Mouse (Mus musculus): ENCODE data around the gene Treml1. TPM values are rescaled to one million over a fixed set of nuclear protein-coding genes. Genes with fewer than 3 reads are reported as not detected.

The Treml1 gene
- polyA plus RNA-seq, 1 experiment from 2014 or later: 0.45 TPM

DNA sequence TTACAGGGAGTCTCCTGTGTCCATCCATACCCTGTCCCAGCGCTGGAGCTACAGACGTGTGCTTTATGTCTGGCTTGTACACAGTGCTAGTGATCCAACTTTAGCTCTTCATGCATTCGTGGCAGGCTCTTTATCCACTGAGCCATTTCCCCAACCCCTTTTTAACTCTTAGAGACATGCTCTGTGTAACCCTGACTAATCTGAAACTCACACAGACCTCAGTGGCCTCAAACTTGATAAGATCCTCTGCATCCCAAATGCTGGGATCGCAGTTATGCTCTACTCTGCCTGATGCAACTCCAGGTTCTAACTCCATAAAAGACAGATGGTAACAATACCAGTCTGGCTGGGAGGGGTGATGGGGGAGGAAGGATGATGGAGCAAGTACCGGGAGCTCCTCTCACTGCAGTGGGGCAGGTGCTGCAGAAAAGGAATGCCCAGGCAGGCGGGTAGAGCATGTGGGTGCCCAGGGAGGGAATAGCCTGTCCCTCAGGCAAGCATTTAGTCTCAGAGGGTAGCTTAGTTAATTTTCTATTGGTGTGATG lies 3.8 kb downstream of the Treml1 start:
- ATAC-seq (ENCODE audit: insufficient number of reproducible peaks, insufficient read depth, low FRiP score, low read depth): no peak
- H3K27me3 ChIP-seq (ENCODE audit: control insufficient read depth, insufficient read depth, low read length): no peaks in the 10 kb centered on the region
- no peaks in the 10 kb centered on the region for H3K36me3 ChIP-seq (ENCODE audit: control insufficient read depth, insufficient read depth, low read length)
- no peaks in the 10 kb centered on the region for H3K9me3 ChIP-seq (ENCODE audit: control insufficient read depth, low read depth, low read length)
- H3K9ac ChIP-seq (replicated peaks; ENCODE audit: low read depth, low read length): no peak overlapping the region
- H3K4me3 ChIP-seq (ENCODE audit: low read depth, low read length): no peak overlapping the region
- WGBS: 74% methylated on average over 6 of the region's 6 CpGs
- H3K4me2 ChIP-seq (replicated peaks; ENCODE audit: low read depth, low read length): no peak overlapping the region
- H3K27ac ChIP-seq (ENCODE audit: low read length): no peak overlapping the region
- no peaks in the 10 kb centered on the region for H3K4me1 ChIP-seq (ENCODE audit: control insufficient read depth, insufficient read depth, low read length)

DNA sequence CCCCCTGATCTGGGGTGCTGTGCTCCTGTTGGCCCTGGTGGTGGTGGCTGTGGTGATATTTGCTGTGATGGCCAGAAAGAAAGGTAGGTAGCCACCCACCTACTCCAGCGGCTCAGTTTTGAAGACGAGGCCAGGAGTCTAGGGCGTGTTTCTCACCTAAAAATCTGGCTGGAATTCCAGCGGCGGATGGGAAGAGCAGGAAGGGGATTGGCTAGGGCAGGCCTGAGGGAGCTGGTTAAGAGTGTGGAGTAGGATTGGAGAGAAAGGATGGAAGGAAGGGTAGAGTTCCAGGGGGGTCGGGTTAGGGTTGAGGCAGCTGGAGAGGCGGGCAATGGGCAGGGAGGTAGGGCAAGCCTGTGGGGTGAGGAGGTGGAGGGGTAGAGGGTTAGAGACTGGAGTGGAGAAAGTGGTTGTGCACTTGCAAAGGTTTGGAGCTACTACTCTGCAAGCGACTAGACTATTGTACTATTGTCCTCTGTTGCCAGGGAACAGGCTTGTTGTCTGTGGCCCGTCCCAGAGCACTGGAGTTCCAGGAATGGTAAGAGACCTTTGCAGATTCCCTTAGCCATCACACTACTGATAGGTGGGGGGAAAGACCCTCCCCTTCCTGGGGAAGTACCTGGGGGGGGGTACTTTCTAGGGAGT lies 5.9 kb downstream of the Treml1 start:
- Histone ChIP-seq H3K27ac (ENCODE audit: low read length) (no peak overlapping the region), H3K4me1 (ENCODE audit: control insufficient read depth, insufficient read depth, low read length) (no peaks in the 10 kb centered on the region), H3K36me3 (ENCODE audit: control insufficient read depth, insufficient read depth, low read length) (no peaks in the 10 kb centered on the region), H3K9ac (replicated peaks; ENCODE audit: low read depth, low read length) (no peak overlapping the region), H3K4me3 (ENCODE audit: low read depth, low read length) (no peak overlapping the region), H3K9me3 (ENCODE audit: control insufficient read depth, low read depth, low read length) (no peaks in the 10 kb centered on the region), H3K4me2 (replicated peaks; ENCODE audit: low read depth, low read length) (no peak overlapping the region), H3K27me3 (ENCODE audit: control insufficient read depth, insufficient read depth, low read length) (no peaks in the 10 kb centered on the region)
- ATAC-seq (ENCODE audit: insufficient number of reproducible peaks, insufficient read depth, low FRiP score, low read depth): no peak
- 76% methylated on average over 9 of the region's 9 CpGs for WGBS

DNA sequence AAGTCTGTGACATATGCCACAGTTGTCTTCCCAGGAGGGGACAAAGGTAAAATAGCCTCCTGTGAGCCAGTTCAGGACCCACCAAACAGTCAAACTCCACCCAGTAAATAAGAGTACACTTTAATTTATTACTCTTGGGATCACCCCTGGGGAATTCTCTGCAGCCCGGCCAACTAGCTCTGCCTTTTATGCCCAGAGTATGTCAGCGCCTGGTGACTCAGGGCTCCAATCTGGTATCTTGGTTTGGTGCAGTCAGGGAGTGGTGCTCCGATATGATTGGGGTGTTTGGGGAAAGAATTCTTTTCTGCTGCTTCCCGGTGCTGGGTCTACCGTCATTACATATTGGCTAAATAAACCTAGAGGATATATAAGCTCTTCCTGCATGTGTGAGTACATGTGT lies 7.1 kb downstream of the Treml1 start:
- no peak overlapping the region for H3K9ac ChIP-seq (replicated peaks; ENCODE audit: low read depth, low read length)
- no peak overlapping the region for H3K4me3 ChIP-seq (ENCODE audit: low read depth, low read length)
- H3K27me3 ChIP-seq (ENCODE audit: control insufficient read depth, insufficient read depth, low read length): no peaks in the 10 kb centered on the region
- ATAC-seq (ENCODE audit: insufficient number of reproducible peaks, insufficient read depth, low FRiP score, low read depth): no peak
- H3K4me1 ChIP-seq (ENCODE audit: control insufficient read depth, insufficient read depth, low read length): no peaks in the 10 kb centered on the region
- no peaks in the 10 kb centered on the region for H3K9me3 ChIP-seq (ENCODE audit: control insufficient read depth, low read depth, low read length)
- 87% methylated on average over 5 of the region's 5 CpGs for WGBS
- no peak overlapping the region for H3K27ac ChIP-seq (ENCODE audit: low read length)
- H3K36me3 ChIP-seq (ENCODE audit: control insufficient read depth, insufficient read depth, low read length): no peaks in the 10 kb centered on the region
- H3K4me2 ChIP-seq (replicated peaks; ENCODE audit: low read depth, low read length): no peak overlapping the region

DNA sequence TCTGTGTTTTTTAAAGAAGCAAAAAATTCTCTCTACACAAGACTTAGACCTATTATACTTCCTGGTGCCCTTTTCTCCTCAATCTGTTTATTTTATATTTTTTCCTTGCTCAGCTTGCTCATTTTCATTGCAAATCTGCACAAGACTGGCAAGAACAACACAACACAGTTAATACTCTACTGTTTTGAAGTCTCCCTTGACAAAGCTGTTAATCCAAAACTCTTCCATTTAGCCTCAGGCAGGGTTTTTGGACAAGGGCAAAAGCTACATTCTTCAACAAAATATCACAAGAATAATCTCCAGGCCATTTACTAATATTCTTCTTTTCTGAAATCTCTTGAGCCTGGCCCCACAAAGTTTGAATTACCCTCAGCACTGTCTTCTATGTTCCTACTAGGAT lies 11.9 kb downstream of the Treml1 start:
- no peak overlapping the region for H3K27ac ChIP-seq (ENCODE audit: low read length)
- no peak overlapping the region for H3K4me3 ChIP-seq (ENCODE audit: low read depth, low read length)

DNA sequence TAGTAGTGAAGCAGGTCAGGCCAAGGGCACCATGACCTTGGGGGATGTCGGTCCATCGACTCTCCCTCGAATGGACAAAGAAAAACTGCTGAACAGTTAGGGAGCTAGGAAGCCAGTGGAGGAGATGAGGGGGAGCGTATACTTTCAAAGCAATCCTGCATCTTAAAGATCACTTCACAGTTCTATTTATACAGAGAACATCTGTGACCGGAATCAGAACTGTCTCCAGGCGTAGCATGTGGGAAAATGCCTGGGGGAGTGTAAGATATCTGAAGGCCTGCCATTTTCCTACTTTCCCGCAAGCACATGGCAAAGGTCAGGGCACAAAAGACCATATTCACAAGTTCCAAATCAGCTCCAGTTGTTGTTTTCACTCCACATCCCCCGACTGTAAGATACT lies 13.3 kb downstream of the Treml1 start:
- Histone ChIP-seq H3K4me3 (ENCODE audit: low read depth, low read length) (no peak overlapping the region), H3K9ac (replicated peaks; ENCODE audit: low read depth, low read length) (no peak overlapping the region), H3K36me3 (ENCODE audit: control insufficient read depth, insufficient read depth, low read length) (no peaks in the 10 kb centered on the region), H3K27ac (ENCODE audit: low read length) (no peak overlapping the region), H3K4me1 (ENCODE audit: control insufficient read depth, insufficient read depth, low read length) (no peaks in the 10 kb centered on the region), H3K27me3 (ENCODE audit: control insufficient read depth, insufficient read depth, low read length) (no peaks in the 10 kb centered on the region), H3K4me2 (replicated peaks; ENCODE audit: low read depth, low read length) (no peak overlapping the region), H3K9me3 (ENCODE audit: control insufficient read depth, low read depth, low read length) (no peaks in the 10 kb centered on the region)
- 70% methylated on average over 8 of the region's 8 CpGs for WGBS
- no peak for ATAC-seq (ENCODE audit: insufficient number of reproducible peaks, insufficient read depth, low FRiP score, low read depth)

More for the DNA sequence above, 11.9 kb downstream of the Treml1 start:
- H3K27me3 ChIP-seq (ENCODE audit: control insufficient read depth, insufficient read depth, low read length): no peaks in the 10 kb centered on the region
- no peaks in the 10 kb centered on the region for H3K4me1 ChIP-seq (ENCODE audit: control insufficient read depth, insufficient read depth, low read length)
- H3K9me3 ChIP-seq (ENCODE audit: control insufficient read depth, low read depth, low read length): no peaks in the 10 kb centered on the region
- no peak overlapping the region for H3K9ac ChIP-seq (replicated peaks; ENCODE audit: low read depth, low read length)
- no peak for ATAC-seq (ENCODE audit: insufficient number of reproducible peaks, insufficient read depth, low FRiP score, low read depth)
- H3K4me2 ChIP-seq (replicated peaks; ENCODE audit: low read depth, low read length): no peak overlapping the region
- no peaks in the 10 kb centered on the region for H3K36me3 ChIP-seq (ENCODE audit: control insufficient read depth, insufficient read depth, low read length)

DNA sequence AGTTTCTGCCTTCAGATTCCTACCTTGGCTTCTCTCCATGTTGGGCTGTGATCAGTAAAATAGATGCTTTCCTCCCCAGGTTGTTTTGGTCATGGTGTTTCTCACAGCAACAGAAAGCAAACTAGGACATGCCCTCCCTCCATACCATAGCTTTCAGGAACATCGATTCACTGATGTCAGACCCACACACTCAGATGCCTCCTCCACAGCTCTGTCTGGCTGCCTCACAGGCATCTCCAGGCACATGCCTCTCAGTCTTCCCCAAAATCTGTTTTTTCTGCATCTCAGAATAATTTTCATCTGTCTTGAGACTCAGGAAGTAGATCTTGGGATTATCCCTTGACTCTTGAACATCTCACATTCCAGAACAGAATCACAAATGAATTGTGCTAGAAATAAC lies 16.4 kb downstream of the Treml1 start:
- ATAC-seq (ENCODE audit: insufficient number of reproducible peaks, insufficient read depth, low FRiP score, low read depth): no peak
- Histone ChIP-seq H3K36me3 (ENCODE audit: control insufficient read depth, insufficient read depth, low read length) (no peaks in the 10 kb centered on the region), H3K9ac (replicated peaks; ENCODE audit: low read depth, low read length) (no peak overlapping the region), H3K27ac (ENCODE audit: low read length) (no peak overlapping the region), H3K27me3 (ENCODE audit: control insufficient read depth, insufficient read depth, low read length) (no peaks in the 10 kb centered on the region), H3K4me3 (ENCODE audit: low read depth, low read length) (no peak overlapping the region), H3K4me1 (ENCODE audit: control insufficient read depth, insufficient read depth, low read length) (no peaks in the 10 kb centered on the region), H3K4me2 (replicated peaks; ENCODE audit: low read depth, low read length) (no peak overlapping the region), H3K9me3 (ENCODE audit: control insufficient read depth, low read depth, low read length) (no peaks in the 10 kb centered on the region)
- 90% methylated on average over 1 of the region's 1 CpGs for WGBS

DNA sequence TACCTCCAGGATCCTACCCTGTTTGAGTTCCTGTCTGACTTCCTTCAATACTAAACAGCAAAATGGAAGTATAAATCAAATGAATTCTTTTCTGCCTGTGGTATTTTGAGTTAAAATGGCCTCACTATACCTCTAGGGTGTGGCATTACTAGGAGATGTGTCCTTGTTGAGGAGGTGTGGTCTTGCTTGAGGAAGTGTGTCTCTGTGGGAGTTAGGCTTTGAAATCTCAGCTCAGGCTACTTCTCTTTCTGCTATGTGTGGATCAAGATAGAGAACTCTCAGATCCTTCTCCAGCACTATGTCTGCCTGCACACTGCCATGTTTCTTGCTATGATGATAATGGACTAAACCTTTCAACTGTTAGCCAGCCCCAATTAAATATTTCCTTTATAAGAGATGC lies 19.3 kb downstream of the Treml1 start:
- ATAC-seq (ENCODE audit: insufficient number of reproducible peaks, insufficient read depth, low FRiP score, low read depth): no peak
- Histone ChIP-seq H3K9ac (replicated peaks; ENCODE audit: low read depth, low read length) (no peak overlapping the region), H3K4me2 (replicated peaks; ENCODE audit: low read depth, low read length) (no peak overlapping the region), H3K4me3 (ENCODE audit: low read depth, low read length) (no peak overlapping the region), H3K27ac (ENCODE audit: low read length) (no peak overlapping the region), H3K36me3 (ENCODE audit: control insufficient read depth, insufficient read depth, low read length) (no peaks in the 10 kb centered on the region), H3K27me3 (ENCODE audit: control insufficient read depth, insufficient read depth, low read length) (no peaks in the 10 kb centered on the region), H3K4me1 (ENCODE audit: control insufficient read depth, insufficient read depth, low read length) (no peaks in the 10 kb centered on the region), H3K9me3 (ENCODE audit: control insufficient read depth, low read depth, low read length) (no peaks in the 10 kb centered on the region)

DNA sequence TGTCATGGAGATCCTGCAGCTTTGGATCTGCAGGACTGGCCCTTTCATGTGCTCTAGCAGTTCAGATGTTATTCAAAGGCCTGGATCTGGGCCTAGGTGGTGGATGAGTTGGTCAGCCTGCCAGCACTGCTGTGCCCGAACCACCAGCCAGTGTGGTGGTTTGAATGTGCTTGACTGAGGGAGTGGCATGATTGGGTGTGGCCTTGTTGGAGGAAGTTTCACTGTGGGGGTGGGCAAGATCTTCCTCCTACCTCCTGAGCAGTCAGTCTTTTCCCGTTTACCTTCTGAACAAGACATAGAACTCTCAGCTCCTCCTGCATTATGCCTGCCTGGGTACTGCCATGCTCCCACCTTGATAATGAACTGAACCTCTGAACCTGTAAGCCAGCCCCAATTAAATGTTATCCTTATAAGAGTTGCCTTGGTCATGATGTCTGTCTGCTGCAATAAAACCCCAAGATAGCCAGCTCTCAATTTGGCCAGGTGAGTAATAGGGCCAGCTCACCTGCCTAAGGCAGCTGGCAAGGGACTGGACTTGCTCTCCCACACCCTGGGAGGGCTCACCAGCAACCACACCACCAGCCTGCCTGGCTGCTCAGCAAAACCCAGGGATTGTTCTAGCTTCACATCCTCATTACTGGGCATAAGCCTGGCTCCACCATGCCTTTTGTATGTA lies 26.2 kb downstream of the Treml1 start:
- WGBS: 81% methylated on average over 2 of the region's 2 CpGs

More for the DNA sequence above, 26.2 kb downstream of the Treml1 start:
- H3K27ac ChIP-seq (ENCODE audit: low read length): no peak overlapping the region
- H3K9me3 ChIP-seq (ENCODE audit: control insufficient read depth, low read depth, low read length): no peaks in the 10 kb centered on the region
- H3K36me3 ChIP-seq (ENCODE audit: control insufficient read depth, insufficient read depth, low read length): peaks cover 40% of the 10 kb centered on the region
- no peaks in the 10 kb centered on the region for H3K27me3 ChIP-seq (ENCODE audit: control insufficient read depth, insufficient read depth, low read length)
- no peak for ATAC-seq (ENCODE audit: insufficient number of reproducible peaks, insufficient read depth, low FRiP score, low read depth)
- H3K4me2 ChIP-seq (replicated peaks; ENCODE audit: low read depth, low read length): no peak overlapping the region
- no peaks in the 10 kb centered on the region for H3K4me1 ChIP-seq (ENCODE audit: control insufficient read depth, insufficient read depth, low read length)
- no peak overlapping the region for H3K4me3 ChIP-seq (ENCODE audit: low read depth, low read length)
- H3K9ac ChIP-seq (replicated peaks; ENCODE audit: low read depth, low read length): no peak overlapping the region
